Mouse (Mus musculus): ENCODE results near the gene Msx3. TPM values are rescaled to one million over a fixed set of nuclear protein-coding genes. Genes with fewer than 3 reads are reported as not detected.

The Msx3 gene
- polyA plus RNA-seq, 1 experiment from 2014 or later: 1.2 TPM

GRCm38 (mm10) chr7:140045546-140045945, 3.3 kb downstream of the Msx3 start:
- no peak overlapping the region for H3K27ac ChIP-seq (ENCODE audit: low read depth, low read length)
- ATAC-seq: no peak
- WGBS: 81% methylated on average over 4 of the region's 4 CpGs
- H3K9me3 ChIP-seq (replicated peaks; ENCODE audit: control insufficient read depth, low read length): no peaks in the 10 kb centered on the region
- peaks cover 5% of the 10 kb centered on the region for H3K36me3 ChIP-seq (ENCODE audit: control insufficient read depth, insufficient read depth, low read length)
- DNase-seq (ENCODE audit: low spot score): no peak
- no peak overlapping the region for H3K4me2 ChIP-seq (ENCODE audit: low read length)
- peaks cover 15% of the 10 kb centered on the region for H3K4me1 ChIP-seq (ENCODE audit: control insufficient read depth, insufficient read depth, low read length)
- H3K27me3 ChIP-seq (replicated peaks; ENCODE audit: control insufficient read depth, insufficient read depth, low read length): peaks cover 64% of the 10 kb centered on the region
- no peak overlapping the region for H3K9ac ChIP-seq (ENCODE audit: low read length)
- no peak overlapping the region for H3K4me3 ChIP-seq (ENCODE audit: low read depth, low read length)

GRCm38 (mm10) chr7:140042728-140043127, 6.2 kb downstream of the Msx3 start:
- 60% methylated on average over 3 of the region's 3 CpGs for WGBS
- H3K36me3 ChIP-seq (ENCODE audit: control insufficient read depth, insufficient read depth, low read length): peaks cover 16% of the 10 kb centered on the region
- H3K9ac ChIP-seq (ENCODE audit: low read length): no peak overlapping the region
- H3K4me3 ChIP-seq (ENCODE audit: low read depth, low read length): no peak overlapping the region
- no peaks in the 10 kb centered on the region for H3K9me3 ChIP-seq (replicated peaks; ENCODE audit: control insufficient read depth, low read length)
- no peak overlapping the region for H3K27ac ChIP-seq (ENCODE audit: low read depth, low read length)
- H3K4me1 ChIP-seq (ENCODE audit: control insufficient read depth, insufficient read depth, low read length): peaks cover 2% of the 10 kb centered on the region; the same call in 1 of the 2 replicates
- DNase-seq (ENCODE audit: low spot score) (no peak), ATAC-seq (no peak)
- peaks cover 36% of the 10 kb centered on the region for H3K27me3 ChIP-seq (replicated peaks; ENCODE audit: control insufficient read depth, insufficient read depth, low read length)
- no peak overlapping the region for H3K4me2 ChIP-seq (ENCODE audit: low read length)

- no peak overlapping the region for H3K27ac ChIP-seq (ENCODE audit: low read depth, low read length)
- peaks cover 16% of the 10 kb centered on the region for H3K4me1 ChIP-seq (ENCODE audit: control insufficient read depth, insufficient read depth, low read length)
- H3K27me3 ChIP-seq (replicated peaks; ENCODE audit: control insufficient read depth, insufficient read depth, low read length): no peaks in the 10 kb centered on the region
- ATAC-seq (no peak), DNase-seq (ENCODE audit: low spot score) (no peak)
- WGBS: 50% methylated on average over 3 of the region's 3 CpGs
- H3K9ac ChIP-seq (ENCODE audit: low read length): peak overlapping the region; percentile 81
- H3K9me3 ChIP-seq (replicated peaks; ENCODE audit: control insufficient read depth, low read length): no peaks in the 10 kb centered on the region
- peak overlapping the region; percentile 88 for H3K4me3 ChIP-seq (ENCODE audit: low read depth, low read length)
- H3K36me3 ChIP-seq (ENCODE audit: control insufficient read depth, insufficient read depth, low read length): peaks cover 31% of the 10 kb centered on the region
- peak overlapping the region; percentile 60 for H3K4me2 ChIP-seq (ENCODE audit: low read length)
Measured at GRCm38 (mm10) chr7:140037171-140037555, 11.7 kb downstream of the Msx3 start.

GRCm38 (mm10) chr7:140036281-140037170, 12.4 kb downstream of the Msx3 start, which contains the start of the genes Zfp511 and Tubgcp2:
TSS of gene Zfp511 (plus strand) at chr7:140036391.
TSS of gene Tubgcp2 (minus strand) at chr7:140036669.
- peak within 1 kb of the TSS; percentile 81 for H3K9ac ChIP-seq (ENCODE audit: low read length)
- peak within 1 kb of the TSS; percentile 86 for H3K27ac ChIP-seq (ENCODE audit: low read depth, low read length)
- peaks cover 16% of the 10 kb centered on the region for H3K4me1 ChIP-seq (ENCODE audit: control insufficient read depth, insufficient read depth, low read length)
- WGBS: 2% methylated on average over 65 of the region's 69 CpGs
- ATAC-seq (peak; percentile 97), DNase-seq (ENCODE audit: low spot score) (peak; percentile 95)
- H3K4me3 ChIP-seq (ENCODE audit: low read depth, low read length): peak within 1 kb of the TSS; percentile 88
- peaks cover 37% of the 10 kb centered on the region for H3K36me3 ChIP-seq (ENCODE audit: control insufficient read depth, insufficient read depth, low read length)
- no peaks in the 10 kb centered on the region for H3K9me3 ChIP-seq (replicated peaks; ENCODE audit: control insufficient read depth, low read length)
- no peaks in the 10 kb centered on the region for H3K27me3 ChIP-seq (replicated peaks; ENCODE audit: control insufficient read depth, insufficient read depth, low read length)
- H3K4me2 ChIP-seq (ENCODE audit: low read length): peak within 1 kb of the TSS; percentile 60

- WGBS: 19% methylated on average over 7 of the region's 7 CpGs
- H3K27ac ChIP-seq (ENCODE audit: low read depth, low read length): no peak overlapping the region
Measured at GRCm38 (mm10) chr7:140035456-140035855, 13.4 kb downstream of the Msx3 start.

GRCm38 (mm10) chr7:140033386-140033785, 15.5 kb downstream of the Msx3 start:
- Histone ChIP-seq H3K9ac (ENCODE audit: low read length) (no peak overlapping the region), H3K36me3 (ENCODE audit: control insufficient read depth, insufficient read depth, low read length) (peaks cover 52% of the 10 kb centered on the region), H3K27ac (ENCODE audit: low read depth, low read length) (no peak overlapping the region), H3K9me3 (replicated peaks; ENCODE audit: control insufficient read depth, low read length) (no peaks in the 10 kb centered on the region), H3K4me2 (ENCODE audit: low read length) (no peak overlapping the region), H3K27me3 (replicated peaks; ENCODE audit: control insufficient read depth, insufficient read depth, low read length) (no peaks in the 10 kb centered on the region), H3K4me3 (ENCODE audit: low read depth, low read length) (no peak overlapping the region), H3K4me1 (ENCODE audit: control insufficient read depth, insufficient read depth, low read length) (peaks cover 16% of the 10 kb centered on the region)
- no peak for DNase-seq (ENCODE audit: low spot score)
- no peak for ATAC-seq
- 96% methylated on average over 9 of the region's 9 CpGs for WGBS

More at GRCm38 (mm10) chr7:140035456-140035855, 13.4 kb downstream of the Msx3 start:
- Histone ChIP-seq H3K36me3 (ENCODE audit: control insufficient read depth, insufficient read depth, low read length) (peaks cover 42% of the 10 kb centered on the region), H3K4me1 (ENCODE audit: control insufficient read depth, insufficient read depth, low read length) (peaks cover 16% of the 10 kb centered on the region), H3K27me3 (replicated peaks; ENCODE audit: control insufficient read depth, insufficient read depth, low read length) (no peaks in the 10 kb centered on the region), H3K4me3 (ENCODE audit: low read depth, low read length) (peak overlapping the region; percentile 88), H3K9me3 (replicated peaks; ENCODE audit: control insufficient read depth, low read length) (no peaks in the 10 kb centered on the region), H3K4me2 (ENCODE audit: low read length) (peak overlapping the region; percentile 60), H3K9ac (ENCODE audit: low read length) (peak overlapping the region; percentile 81)
- ATAC-seq: no peak
- no peak for DNase-seq (ENCODE audit: low spot score)

GRCm38 (mm10) chr7:140032366-140032765, 16.5 kb downstream of the Msx3 start:
- no peak overlapping the region for H3K4me3 ChIP-seq (ENCODE audit: low read depth, low read length)
- H3K4me1 ChIP-seq (ENCODE audit: control insufficient read depth, insufficient read depth, low read length): peaks cover 15% of the 10 kb centered on the region
- no peak overlapping the region for H3K27ac ChIP-seq (ENCODE audit: low read depth, low read length)
- no peak overlapping the region for H3K9ac ChIP-seq (ENCODE audit: low read length)
- no peak for DNase-seq (ENCODE audit: low spot score)
- H3K36me3 ChIP-seq (ENCODE audit: control insufficient read depth, insufficient read depth, low read length): peaks cover 57% of the 10 kb centered on the region
- no peak overlapping the region for H3K4me2 ChIP-seq (ENCODE audit: low read length)
- H3K9me3 ChIP-seq (replicated peaks; ENCODE audit: control insufficient read depth, low read length): no peaks in the 10 kb centered on the region
- 94% methylated on average over 10 of the region's 10 CpGs for WGBS
- no peaks in the 10 kb centered on the region for H3K27me3 ChIP-seq (replicated peaks; ENCODE audit: control insufficient read depth, insufficient read depth, low read length)
- ATAC-seq: no peak

- DNase-seq (ENCODE audit: low spot score): no peak
- no peak for ATAC-seq
- H3K27me3 ChIP-seq (replicated peaks; ENCODE audit: control insufficient read depth, insufficient read depth, low read length): no peaks in the 10 kb centered on the region
- H3K9me3 ChIP-seq (replicated peaks; ENCODE audit: control insufficient read depth, low read length): no peaks in the 10 kb centered on the region
- H3K4me3 ChIP-seq (ENCODE audit: low read depth, low read length): no peak overlapping the region
- H3K36me3 ChIP-seq (ENCODE audit: control insufficient read depth, insufficient read depth, low read length): peaks cover 57% of the 10 kb centered on the region
- no peak overlapping the region for H3K27ac ChIP-seq (ENCODE audit: low read depth, low read length)
- no peak overlapping the region for H3K4me2 ChIP-seq (ENCODE audit: low read length)
- 95% methylated on average over 12 of the region's 12 CpGs for WGBS
- H3K4me1 ChIP-seq (ENCODE audit: control insufficient read depth, insufficient read depth, low read length): peaks cover 10% of the 10 kb centered on the region; the same call in 1 of the 2 replicates
- H3K9ac ChIP-seq (ENCODE audit: low read length): no peak overlapping the region
Measured at GRCm38 (mm10) chr7:140031771-140032170, 17.1 kb downstream of the Msx3 start.

GRCm38 (mm10) chr7:140011336-140011735, 37.6 kb downstream of the Msx3 start:
- Histone ChIP-seq H3K36me3 (ENCODE audit: control insufficient read depth, insufficient read depth, low read length) (peaks cover 31% of the 10 kb centered on the region), H3K9me3 (replicated peaks; ENCODE audit: control insufficient read depth, low read length) (no peaks in the 10 kb centered on the region), H3K27me3 (replicated peaks; ENCODE audit: control insufficient read depth, insufficient read depth, low read length) (no peaks in the 10 kb centered on the region), H3K9ac (ENCODE audit: low read length) (no peak overlapping the region), H3K4me1 (ENCODE audit: control insufficient read depth, insufficient read depth, low read length) (no peaks in the 10 kb centered on the region), H3K27ac (ENCODE audit: low read depth, low read length) (no peak overlapping the region), H3K4me2 (ENCODE audit: low read length) (no peak overlapping the region), H3K4me3 (ENCODE audit: low read depth, low read length) (no peak overlapping the region)
- 97% methylated on average over 17 of the region's 17 CpGs for WGBS
- DNase-seq (ENCODE audit: low spot score): no peak
- no peak for ATAC-seq

Measured in forebrain, embryonic 14.5 days (tissue).